Mouse (Mus musculus) midbrain, embryonic 10.5 days (tissue): ENCODE results near the gene Gm20388. TPM values are rescaled to one million over a fixed set of nuclear protein-coding genes. Genes with fewer than 3 reads are reported as not detected.

ENCODE experiments used
- DNase-seq: peaks from one replicate; pipeline ENCODE4 v3.0.0-alpha.2; 2017; ENCODE audit warnings: low spot score
- H3K27ac ChIP-seq: fragments of 300-500 bp; sonication (generic); replicated peaks from 2 replicates; pipeline ENCODE4 v1.5.1; 2016; ENCODE audit warnings: mild to moderate bottlenecking
- H3K27me3 ChIP-seq: fragments of 300-500 bp; sonication (generic); 2 replicates; pipeline ENCODE4 v1.6.1; 2016; ENCODE audit warnings: low read depth, mild to moderate bottlenecking; ENCODE audit not compliant: poor library complexity, severe bottlenecking
- H3K36me3 ChIP-seq: fragments of 300-500 bp; sonication (generic); 2 replicates; pipeline ENCODE4 v1.6.1; 2016; ENCODE audit warnings: mild to moderate bottlenecking, moderate library complexity
- H3K4me1 ChIP-seq: fragments of 300-500 bp; sonication (generic); 2 replicates; pipeline ENCODE4 v1.6.1; 2016
- H3K4me3 ChIP-seq: fragments of 300-500 bp; sonication (generic); 2 replicates; pipeline ENCODE4 v1.5.1; 2016; ENCODE audit warnings: mild to moderate bottlenecking, moderate library complexity
- H3K9me3 ChIP-seq: fragments of 300-500 bp; sonication (generic); replicated peaks from 2 replicates; pipeline ENCODE4 v1.6.1; 2016; ENCODE audit warnings: mild to moderate bottlenecking
- WGBS: fragments of 180-500 bp; shearing (Covaris S2); methylation state at CpG from one replicate; pipeline ENCODE4 v1.1.7; 2016; 5-methylcytosine and 5-hydroxymethylcytosine counted together
- polyA plus RNA-seq: library from polyadenylated mRNA; unstranded; fragments of >200 nt; fragmentation: Nextera tagmentation; extraction: Ambion mirVana; gene quantifications from 2 replicates; pipeline ENCODE4 v1.2.1, GENCODE M21; 2016

The Gm20388 gene
- polyA plus RNA-seq, 1 experiment from 2014 or later, result 7.1 TPM

DNA sequence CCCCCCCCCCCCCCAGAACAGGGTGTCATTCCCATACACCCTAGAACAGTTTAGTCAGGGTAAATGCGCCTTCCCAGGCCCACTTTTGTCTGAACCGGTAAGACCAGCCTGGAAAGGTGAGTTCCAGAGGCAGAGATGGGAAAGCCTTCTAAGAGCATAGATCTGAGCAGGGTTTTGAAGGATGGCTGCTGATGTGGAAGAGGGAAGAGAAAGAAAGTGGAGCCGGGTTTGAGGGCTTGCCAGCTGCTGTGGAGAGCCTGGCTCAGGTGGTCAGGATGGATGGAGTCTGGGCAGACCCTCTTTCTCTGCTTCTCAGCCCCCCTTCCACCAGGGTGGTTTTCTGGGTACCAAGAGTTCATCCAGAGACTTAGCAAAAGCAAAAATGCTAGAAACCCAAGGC is 622.7 kb downstream of the Gm20388 start:
- 22% methylated on average over 3 of the region's 3 CpGs for WGBS
- Histone ChIP-seq H3K4me1 (peaks cover 94% of the 10 kb centered on the region), H3K27me3 (peaks cover 82% of the 10 kb centered on the region), H3K4me3 (peak overlapping the region; percentile 85), H3K9me3 (no peaks in the 10 kb centered on the region), H3K36me3 (no peaks in the 10 kb centered on the region), H3K27ac (peak overlapping the region; percentile 98)
- DNase-seq, result no peak

DNA sequence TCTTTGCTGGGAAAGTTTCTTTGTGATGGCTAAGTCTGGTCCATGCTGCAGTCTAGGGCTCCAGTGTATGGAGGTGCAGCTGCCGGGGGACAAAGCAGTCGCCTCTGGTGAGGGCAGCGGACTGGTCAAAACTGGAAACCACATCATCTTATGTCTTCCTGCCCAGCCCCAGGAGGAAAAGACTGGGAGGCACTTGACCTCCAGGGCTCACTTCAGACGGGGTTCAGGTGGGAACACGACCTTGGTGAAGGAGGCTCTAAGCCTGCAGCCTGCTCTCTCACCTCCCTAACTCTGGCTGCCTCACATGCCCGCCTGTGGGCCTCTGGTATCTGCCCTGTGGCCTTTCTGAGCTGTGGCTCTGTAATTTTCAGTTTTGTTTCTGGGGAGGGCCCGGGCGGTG is 623.4 kb downstream of the Gm20388 start:
- peaks cover 75% of the 10 kb centered on the region for H3K27me3 ChIP-seq
- peak overlapping the region; percentile 98 for H3K27ac ChIP-seq
- WGBS, result 24% methylated on average over 8 of the region's 8 CpGs
- peaks cover 94% of the 10 kb centered on the region for H3K4me1 ChIP-seq
- peak overlapping the region; percentile 85; the same call in 1 of the 2 replicates for H3K4me3 ChIP-seq
- H3K36me3 ChIP-seq, result no peaks in the 10 kb centered on the region
- DNase-seq, result no peak
- no peaks in the 10 kb centered on the region for H3K9me3 ChIP-seq

DNA sequence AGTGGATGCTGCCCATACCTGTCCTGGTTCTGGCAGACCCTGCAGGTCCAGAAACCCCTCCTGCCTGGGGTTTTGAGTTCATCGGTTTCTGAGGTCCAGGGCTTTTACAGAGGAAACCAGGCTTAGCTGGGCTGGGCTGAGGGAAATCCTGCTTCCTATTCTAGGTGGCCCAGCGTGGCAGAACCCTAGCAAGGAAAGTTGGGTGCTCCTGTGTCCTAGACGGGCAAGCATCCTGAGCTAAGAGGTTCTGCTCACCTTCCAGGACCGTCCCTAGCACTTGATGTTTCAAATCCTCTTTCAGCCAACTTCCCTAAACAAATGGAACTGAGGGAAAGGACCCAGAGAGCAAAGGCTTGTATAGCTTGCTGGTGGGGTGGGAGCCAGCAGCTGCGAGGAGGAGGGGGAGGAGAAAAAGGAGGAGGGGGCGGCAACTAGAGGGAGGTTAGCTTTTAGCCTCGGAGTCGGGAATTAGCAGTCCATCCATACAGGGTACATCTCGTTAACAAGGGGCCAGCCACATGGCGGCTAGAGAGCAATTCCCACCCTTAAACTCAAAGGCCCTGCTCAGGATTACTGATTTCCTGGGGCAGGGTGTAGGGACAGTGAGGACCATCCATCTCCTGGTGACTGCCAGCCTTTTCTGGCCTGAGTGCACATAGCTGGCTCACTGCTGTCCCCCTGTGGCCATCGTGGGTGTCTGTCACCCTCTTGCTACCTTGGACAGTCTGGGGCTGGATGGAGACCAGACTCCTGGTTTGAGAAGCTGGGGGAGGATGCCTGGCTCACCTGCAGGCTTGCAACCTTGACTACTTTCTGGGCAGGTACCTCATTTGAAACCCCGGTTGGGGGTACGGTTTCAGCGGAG is 624.1 kb downstream of the Gm20388 start:
- Histone ChIP-seq H3K4me1 (peaks cover 94% of the 10 kb centered on the region), H3K4me3 (peak overlapping the region; percentile 85), H3K9me3 (no peaks in the 10 kb centered on the region), H3K36me3 (no peaks in the 10 kb centered on the region), H3K27ac (peak overlapping the region; percentile 98), H3K27me3 (peaks cover 73% of the 10 kb centered on the region)
- 7% methylated on average over 14 of the region's 14 CpGs for WGBS
- peak; percentile 89 for DNase-seq

DNA sequence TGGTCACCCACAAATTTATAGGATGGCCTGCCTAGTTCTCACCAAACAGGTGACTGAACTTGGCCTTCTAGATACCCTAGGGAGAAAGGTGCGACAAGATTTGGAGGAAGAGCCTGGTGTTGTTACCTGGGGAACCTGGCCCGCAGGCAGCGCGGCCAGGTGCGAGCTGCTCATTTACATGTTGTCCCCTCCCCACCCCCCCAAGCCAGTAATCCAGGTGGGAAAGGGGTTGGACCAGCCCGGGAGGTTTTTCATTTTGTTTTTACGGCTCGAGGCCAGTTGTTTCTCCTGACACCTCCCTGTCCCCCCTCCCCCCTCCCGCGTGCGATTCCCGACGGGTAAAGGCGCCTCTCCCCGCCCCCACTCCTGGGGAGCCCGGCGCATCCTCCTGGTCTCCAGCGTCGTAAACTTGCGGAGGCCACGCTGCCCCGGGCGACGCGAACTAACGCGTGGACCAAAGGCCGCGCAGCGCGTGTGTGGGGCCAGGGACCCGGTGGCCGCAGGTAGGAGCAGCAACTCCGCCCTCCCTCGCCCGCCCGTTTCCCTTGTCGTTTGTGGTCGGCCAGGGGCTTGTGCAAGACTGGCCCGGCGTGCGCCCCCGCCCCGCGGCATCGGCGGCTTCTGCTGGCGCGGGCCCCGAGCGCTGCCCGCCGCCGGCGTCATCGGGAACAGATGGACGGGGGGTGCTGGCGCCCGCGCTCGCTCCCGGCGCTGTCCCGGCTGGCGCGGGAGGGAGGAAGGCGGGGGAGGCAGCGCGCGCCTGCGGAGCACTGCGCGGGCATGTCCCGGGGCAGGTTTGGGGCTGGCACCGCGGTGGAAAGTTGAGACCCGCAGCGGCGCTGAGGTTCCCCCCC is 625.0 kb downstream of the Gm20388 start:
- under 1% methylated on average over 77 of the region's 79 CpGs for WGBS

GRCm38 (mm10) chr8:120536306-120537206 is 625.9 kb downstream of the Gm20388 start:
- Histone ChIP-seq H3K36me3 (no peaks in the 10 kb centered on the region), H3K27me3 (peaks cover 77% of the 10 kb centered on the region), H3K4me3 (peak overlapping the region; percentile 85), H3K27ac (peak overlapping the region; percentile 98), H3K4me1 (peaks cover 99% of the 10 kb centered on the region), H3K9me3 (no peaks in the 10 kb centered on the region)
- WGBS, result under 1% methylated on average over 61 of the region's 61 CpGs
- peak; percentile 59 for DNase-seq

More for the DNA sequence above, 625.0 kb downstream of the Gm20388 start:
- peak; percentile 67 for DNase-seq
- H3K4me3 ChIP-seq, result peak overlapping the region; percentile 85
- peaks cover 100% of the 10 kb centered on the region for H3K4me1 ChIP-seq
- peaks cover 80% of the 10 kb centered on the region for H3K27me3 ChIP-seq
- no peaks in the 10 kb centered on the region for H3K9me3 ChIP-seq
- H3K36me3 ChIP-seq, result no peaks in the 10 kb centered on the region
- peak overlapping the region; percentile 98 for H3K27ac ChIP-seq

DNA sequence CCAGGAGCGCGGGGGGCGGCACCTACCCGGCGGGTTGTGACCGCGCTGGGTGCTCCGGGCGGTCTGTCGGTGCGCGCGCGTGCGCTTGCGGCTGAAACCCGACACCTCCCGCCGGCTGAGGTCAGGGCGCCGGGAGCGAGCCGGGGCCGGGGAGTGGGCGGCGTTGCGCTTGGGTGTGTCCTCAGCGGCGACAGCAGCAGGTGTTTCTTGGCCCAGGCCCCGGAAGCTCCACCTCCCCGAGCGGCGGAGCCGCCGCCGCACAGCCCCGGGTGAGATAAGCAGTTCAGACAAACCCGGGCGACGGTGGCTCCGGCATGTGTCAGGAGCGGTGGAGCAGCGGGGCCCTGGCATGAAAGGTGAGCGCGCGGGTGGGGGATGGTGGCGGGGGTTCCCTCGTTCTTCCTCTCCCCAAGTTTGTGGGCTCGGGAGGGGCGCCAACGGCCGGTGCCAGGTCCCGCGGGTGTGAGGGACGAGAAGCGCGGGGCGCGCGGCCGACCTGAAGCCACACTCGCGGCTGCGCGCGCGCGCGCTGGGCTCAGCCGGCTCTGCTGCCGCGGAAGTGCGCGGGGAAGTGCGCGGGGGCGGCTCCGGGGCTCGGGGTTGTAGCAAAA is 626.7 kb downstream of the Gm20388 start:
- under 1% methylated on average over 78 of the region's 79 CpGs for WGBS
- Histone ChIP-seq H3K4me1 (peaks cover 99% of the 10 kb centered on the region), H3K27me3 (peaks cover 73% of the 10 kb centered on the region), H3K4me3 (peak overlapping the region; percentile 85), H3K9me3 (no peaks in the 10 kb centered on the region), H3K27ac (peak overlapping the region; percentile 98), H3K36me3 (no peaks in the 10 kb centered on the region)
- peak; percentile 88 for DNase-seq

GRCm38 (mm10) chr8:120537818-120538396 is 627.3 kb downstream of the Gm20388 start:
- Histone ChIP-seq H3K4me1 (peaks cover 99% of the 10 kb centered on the region), H3K4me3 (peak overlapping the region; percentile 85), H3K9me3 (no peaks in the 10 kb centered on the region), H3K27ac (peak overlapping the region; percentile 98), H3K27me3 (peaks cover 72% of the 10 kb centered on the region), H3K36me3 (no peaks in the 10 kb centered on the region)
- under 1% methylated on average over 45 of the region's 46 CpGs for WGBS
- DNase-seq, result peak; percentile 84

- peak overlapping the region; percentile 85 for H3K4me3 ChIP-seq
- peak; percentile 89 for DNase-seq
- H3K27me3 ChIP-seq, result peaks cover 65% of the 10 kb centered on the region
- WGBS, result 1% methylated on average over 37 of the region's 37 CpGs
- no peaks in the 10 kb centered on the region for H3K36me3 ChIP-seq
- peaks cover 99% of the 10 kb centered on the region for H3K4me1 ChIP-seq
- no peaks in the 10 kb centered on the region for H3K9me3 ChIP-seq
- H3K27ac ChIP-seq, result peak overlapping the region; percentile 98
Observed at GRCm38 (mm10) chr8:120538397-120539240, 628.0 kb downstream of the Gm20388 start.

DNA sequence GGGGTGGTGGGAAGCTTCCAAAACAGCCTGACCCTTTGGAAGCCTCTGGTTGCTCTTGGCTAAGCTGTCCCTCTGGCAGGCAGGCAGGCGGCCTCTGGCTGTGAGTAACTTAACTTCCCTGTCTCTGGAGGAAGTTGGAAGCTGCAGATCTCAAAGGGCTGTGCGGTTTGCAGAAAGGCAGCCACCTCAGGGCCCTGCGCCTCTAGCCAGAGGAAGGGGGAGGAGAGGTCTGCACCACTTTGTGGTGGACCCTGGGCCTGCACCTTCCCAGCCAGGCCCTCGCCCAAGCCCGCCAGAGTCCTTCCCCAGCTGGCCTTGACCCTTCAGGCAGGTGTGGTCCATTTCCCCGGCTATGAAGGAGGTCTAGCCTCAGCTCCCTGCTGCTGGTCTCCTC is 628.7 kb downstream of the Gm20388 start:
- DNase-seq, result no peak
- Histone ChIP-seq H3K36me3 (no peaks in the 10 kb centered on the region), H3K27me3 (peaks cover 58% of the 10 kb centered on the region), H3K27ac (peak overlapping the region; percentile 98), H3K4me3 (peak overlapping the region; percentile 85), H3K9me3 (no peaks in the 10 kb centered on the region), H3K4me1 (peaks cover 99% of the 10 kb centered on the region)
- 23% methylated on average over 6 of the region's 6 CpGs for WGBS

DNA sequence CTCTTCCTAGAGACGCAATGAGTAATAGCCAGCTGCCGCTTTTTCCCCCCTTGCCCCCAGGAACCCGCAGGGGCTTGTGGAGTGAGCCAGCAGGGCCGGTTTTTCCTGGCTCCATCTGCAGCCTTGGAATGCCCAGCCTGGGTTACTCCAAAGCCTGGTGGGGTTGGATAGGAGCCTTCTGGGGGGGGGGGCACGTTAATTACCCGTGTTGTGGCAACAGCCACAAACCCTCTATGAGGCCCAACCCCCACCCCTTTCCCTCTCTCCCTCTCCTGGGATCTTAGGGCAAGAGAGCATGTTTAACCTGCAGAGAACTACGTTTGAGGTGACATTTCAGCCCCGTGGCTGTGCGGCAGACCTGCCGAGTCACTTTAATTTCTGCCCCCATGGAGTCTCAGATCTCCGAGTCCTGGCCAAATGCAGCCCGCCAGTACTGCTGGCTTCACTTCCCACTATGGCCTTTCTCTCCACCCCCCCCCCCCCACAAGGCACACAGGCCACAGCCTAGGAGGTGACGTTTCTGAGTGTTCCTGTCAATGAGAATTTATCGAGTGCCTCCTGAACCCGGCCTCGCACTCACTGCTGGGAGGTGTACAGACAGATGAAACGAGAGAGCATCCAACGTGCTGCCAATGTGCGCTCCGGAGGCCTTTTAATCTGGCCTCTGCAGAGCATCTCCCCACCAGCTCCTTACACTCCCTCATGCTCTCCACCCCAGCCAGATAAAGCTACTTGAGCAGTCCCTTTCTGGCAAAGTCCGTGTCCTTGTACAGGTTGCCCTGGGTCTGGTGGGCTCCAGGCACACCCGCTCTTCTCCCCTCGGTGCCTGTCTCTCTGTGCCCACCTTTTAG is 629.4 kb downstream of the Gm20388 start:
- no peak for DNase-seq
- H3K27ac ChIP-seq, result peak overlapping the region; percentile 98
- H3K36me3 ChIP-seq, result no peaks in the 10 kb centered on the region
- 27% methylated on average over 23 of the region's 23 CpGs for WGBS
- H3K4me3 ChIP-seq, result peak overlapping the region; percentile 85
- H3K4me1 ChIP-seq, result peaks cover 99% of the 10 kb centered on the region
- peaks cover 52% of the 10 kb centered on the region for H3K27me3 ChIP-seq
- H3K9me3 ChIP-seq, result no peaks in the 10 kb centered on the region
